Mouse (Mus musculus): ENCODE data around the gene Prrx1. TPM values are rescaled to one million over a fixed set of nuclear protein-coding genes. Genes with fewer than 3 reads are reported as not detected.

Prrx1 gene
- total RNA-seq, 2 experiments from 2014 or later: 33.6 to 34.3 TPM

GRCm38 (mm10) chr1:163311861-163312811 lies 1.4 kb downstream of the Prrx1 start:
- intact Hi-C loops (cut with DNase I): loop anchor here (5.0 to 10.0 kb wide), 8 partner anchors 40 to 523 kb away; partner anchors contain the start of gene Gorab
- peak; percentile 60 to 81 for DNase-seq

GRCm38 (mm10) chr1:163311006-163311836 lies 2.3 kb downstream of the Prrx1 start:
- no peak for DNase-seq

GRCm38 (mm10) chr1:163310023-163310754 lies 3.3 kb downstream of the Prrx1 start:
- DNase-seq: no peak
- intact Hi-C loops (cut with DNase I): loop anchor here (5.0 to 10.0 kb wide), 8 partner anchors 38 to 525 kb away; partner anchors contain the start of gene Gorab

More at GRCm38 (mm10) chr1:163311006-163311836, 2.3 kb downstream of the Prrx1 start:
- intact Hi-C loops (cut with DNase I): loop anchor here (5.0 to 10.0 kb wide), 8 partner anchors 39 to 524 kb away; partner anchors contain the start of gene Gorab

GRCm38 (mm10) chr1:163309466-163309865 lies 4.0 kb downstream of the Prrx1 start:
- intact Hi-C loops (cut with DNase I): no loop called here

GRCm38 (mm10) chr1:163308631-163309030 lies 4.9 kb downstream of the Prrx1 start:
- no peak for DNase-seq
- intact Hi-C loops (cut with DNase I): no loop called here

More at GRCm38 (mm10) chr1:163309466-163309865, 4.0 kb downstream of the Prrx1 start:
- DNase-seq: no peak

GRCm38 (mm10) chr1:163307706-163308105 lies 5.8 kb downstream of the Prrx1 start:
- intact Hi-C loops (cut with DNase I): no loop called here
- DNase-seq: no peak

- DNase-seq: no peak
- intact Hi-C loops (cut with DNase I): no loop called here
Measured at GRCm38 (mm10) chr1:163305956-163306355, 7.6 kb downstream of the Prrx1 start.

- intact Hi-C loops (cut with DNase I): no loop called here
- DNase-seq: no peak
Measured at GRCm38 (mm10) chr1:163304837-163305236, 8.7 kb downstream of the Prrx1 start.

GRCm38 (mm10) chr1:163302292-163302691 lies 11.2 kb downstream of the Prrx1 start:
- no peak for DNase-seq
- intact Hi-C loops (cut with DNase I): no loop called here

GRCm38 (mm10) chr1:163293152-163293551 lies 20.4 kb downstream of the Prrx1 start:
- intact Hi-C loops (cut with DNase I): no loop called here

GRCm38 (mm10) chr1:163291925-163292324 lies 21.6 kb downstream of the Prrx1 start:
- DNase-seq: no peak
- intact Hi-C loops (cut with DNase I): no loop called here

More at GRCm38 (mm10) chr1:163293152-163293551, 20.4 kb downstream of the Prrx1 start:
- no peak for DNase-seq

GRCm38 (mm10) chr1:163289131-163289530 lies 24.4 kb downstream of the Prrx1 start:
- no peak for DNase-seq
- intact Hi-C loops (cut with DNase I): no loop called here

- intact Hi-C loops (cut with DNase I): no loop called here
Measured at GRCm38 (mm10) chr1:163285539-163285938, 28.0 kb downstream of the Prrx1 start.

GRCm38 (mm10) chr1:163285136-163285535 lies 28.4 kb downstream of the Prrx1 start:
- no peak for DNase-seq
- intact Hi-C loops (cut with DNase I): no loop called here

More at GRCm38 (mm10) chr1:163285539-163285938, 28.0 kb downstream of the Prrx1 start:
- DNase-seq: no peak

- intact Hi-C loops (cut with DNase I): no loop called here
- DNase-seq: no peak
Measured at GRCm38 (mm10) chr1:163283980-163284635, 29.4 kb downstream of the Prrx1 start.

- intact Hi-C loops (cut with DNase I): no loop called here
Measured at GRCm38 (mm10) chr1:163281450-163282198, 31.9 kb downstream of the Prrx1 start.

GRCm38 (mm10) chr1:163280842-163281122 lies 32.7 kb downstream of the Prrx1 start:
- peak in 1 of 2 experiments; percentile 30 for DNase-seq
- intact Hi-C loops (cut with DNase I): no loop called here

More at GRCm38 (mm10) chr1:163281450-163282198, 31.9 kb downstream of the Prrx1 start:
- peak in 1 of 2 experiments; percentile 38 for DNase-seq

- DNase-seq: no peak
- intact Hi-C loops (cut with DNase I): no loop called here
Measured at GRCm38 (mm10) chr1:163280097-163280841, 33.2 kb downstream of the Prrx1 start.

All from heart, postnatal 36 days (tissue).